Mouse (Mus musculus): ENCODE measurements around the gene Gm6685. TPM values are rescaled to one million over a fixed set of nuclear protein-coding genes. Genes with fewer than 3 reads are reported as not detected.
A peak's percentile ranks its signal among the peaks of the same experiment; 100 is the strongest.
"Not testable (repeated sequence)": the region's sequence is repeated elsewhere in the genome, so short reads cannot be mapped to it uniquely, and the experiment has no call there.

Gm6685 gene
- polyA plus RNA-seq (2015; fragmentation: Nextera tagmentation; extraction: Ambion mirVana): not detected in 2 replicates

GRCm38 (mm10) chr11:28339224-28340150, at the start of gene Gm6685:
Gene Gm6685 (minus strand): TSS chr11:28339867.
- not testable (repeated sequence) for H3K4me3 ChIP-seq; H3K36me3 ChIP-seq; H3K4me2 ChIP-seq (replicated peaks); ATAC-seq (replicated peaks); H3K27ac ChIP-seq (replicated peaks); H3K9ac ChIP-seq (replicated peaks); H3K4me1 ChIP-seq; H3K9me3 ChIP-seq; H3K27me3 ChIP-seq
- WGBS: 95% methylated on average over 45 of the region's 45 CpGs

- Histone ChIP-seq H3K27ac (replicated peaks) (no peak overlapping the region), H3K4me2 (replicated peaks) (no peak overlapping the region), H3K4me3 (no peak overlapping the region), H3K27me3 (no peaks in the 10 kb centered on the region), H3K4me1 (no peaks in the 10 kb centered on the region), H3K9me3 (no peaks in the 10 kb centered on the region), H3K36me3 (no peaks in the 10 kb centered on the region), H3K9ac (replicated peaks) (no peak overlapping the region)
- ATAC-seq (replicated peaks): no peak
Measured at GRCm38 (mm10) chr11:28375891-28376290, 36.2 kb upstream of the Gm6685 start.

DNA sequence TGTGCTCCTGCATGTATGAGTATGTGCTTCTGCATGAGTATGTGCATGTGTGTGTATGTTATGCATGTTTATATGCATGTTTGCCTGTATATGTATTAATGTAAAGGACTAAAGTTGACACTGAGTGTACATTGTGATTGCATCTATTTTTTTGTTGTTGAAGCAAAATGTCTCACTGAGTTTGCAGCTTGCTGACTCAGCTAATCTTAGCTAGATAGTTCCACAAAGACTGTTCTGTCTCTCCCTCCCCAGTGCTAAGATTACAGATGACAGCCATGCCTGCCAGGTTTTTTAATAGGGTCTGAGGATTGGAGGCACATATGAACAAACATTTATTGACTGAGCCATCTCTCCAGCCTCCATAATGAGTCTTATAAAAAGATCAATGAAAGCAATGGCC, 35.0 kb upstream of the Gm6685 start:
- Histone ChIP-seq H3K4me3 (no peak overlapping the region), H3K9me3 (no peaks in the 10 kb centered on the region), H3K27ac (replicated peaks) (no peak overlapping the region), H3K4me1 (no peaks in the 10 kb centered on the region), H3K9ac (replicated peaks) (no peak overlapping the region), H3K36me3 (no peaks in the 10 kb centered on the region), H3K4me2 (replicated peaks) (no peak overlapping the region), H3K27me3 (no peaks in the 10 kb centered on the region)
- ATAC-seq (replicated peaks): no peak

- WGBS: 64% methylated on average over 5 of the region's 5 CpGs
- not testable (repeated sequence) for ATAC-seq (replicated peaks); H3K4me3 ChIP-seq; H3K4me2 ChIP-seq (replicated peaks); H3K4me1 ChIP-seq; H3K27ac ChIP-seq (replicated peaks); H3K9me3 ChIP-seq; H3K9ac ChIP-seq (replicated peaks); H3K27me3 ChIP-seq; H3K36me3 ChIP-seq
Measured at GRCm38 (mm10) chr11:28371381-28371780, 31.7 kb upstream of the Gm6685 start.

DNA sequence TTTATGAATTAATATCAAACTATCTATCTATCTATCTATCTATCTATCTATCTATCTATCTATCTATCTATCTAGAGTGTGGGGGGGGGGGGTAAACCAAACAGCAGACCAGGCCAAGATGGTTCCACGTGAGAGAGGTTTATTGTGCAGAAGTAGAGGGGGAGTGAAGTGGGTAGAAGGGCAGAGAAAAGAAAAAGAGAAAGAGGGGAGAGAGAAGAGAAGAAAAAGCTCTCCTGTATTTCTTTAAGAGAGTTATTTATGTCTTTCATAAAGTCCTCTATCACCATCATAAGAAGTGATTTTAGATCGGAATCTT, 26.2 kb upstream of the Gm6685 start:
- peak overlapping the region; percentile 42; the same call in 1 of the 2 replicates for H3K4me3 ChIP-seq
- peak overlapping the region; percentile 42; the same call in 1 of the 2 replicates for H3K27ac ChIP-seq (replicated peaks)
- no peaks in the 10 kb centered on the region for H3K36me3 ChIP-seq
- H3K4me1 ChIP-seq: peaks cover 9% of the 10 kb centered on the region
- WGBS: 43% methylated on average over 2 of the region's 2 CpGs
- H3K9me3 ChIP-seq: no peaks in the 10 kb centered on the region
- H3K9ac ChIP-seq (replicated peaks): peak overlapping the region; percentile 52; the same call in 1 of the 2 replicates
- peak overlapping the region; percentile 70 for H3K4me2 ChIP-seq (replicated peaks)
- H3K27me3 ChIP-seq: no peaks in the 10 kb centered on the region
- peak; percentile 42 for ATAC-seq (replicated peaks)

DNA sequence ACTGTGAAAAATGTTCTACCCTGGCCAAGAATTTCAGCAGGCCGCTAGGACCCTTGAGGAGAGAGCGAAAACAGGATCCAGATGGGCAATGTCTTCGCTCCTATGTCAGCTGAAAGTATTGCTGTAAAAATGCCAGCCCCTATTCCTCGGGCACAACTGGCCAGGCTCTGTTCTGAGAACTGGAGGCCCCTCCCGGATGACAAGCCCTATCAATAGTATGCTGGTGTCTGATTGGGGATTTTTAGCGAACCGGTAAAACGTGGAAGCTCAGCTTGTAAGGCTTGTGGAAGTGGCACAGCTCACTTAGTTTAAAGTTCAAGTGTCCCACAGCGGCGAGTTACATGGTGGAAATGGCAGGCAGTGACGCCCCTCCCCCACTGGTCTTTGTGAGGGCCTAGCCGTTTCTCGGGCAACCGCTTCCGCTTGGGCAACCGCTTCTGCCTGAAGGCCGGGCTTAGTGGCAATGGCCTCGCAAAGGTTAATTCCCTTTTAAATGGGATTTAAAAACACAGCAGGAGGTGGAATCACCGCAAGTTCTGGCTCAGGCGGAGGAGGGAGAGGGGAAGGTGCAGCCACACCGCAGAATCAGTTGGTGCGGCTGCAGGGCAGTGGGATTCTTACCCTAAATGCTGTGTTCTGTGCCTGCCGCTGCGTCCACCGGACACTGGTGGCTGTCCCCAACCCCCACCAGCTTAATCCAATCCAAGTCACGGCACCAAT, 25.7 kb upstream of the Gm6685 start:
- Histone ChIP-seq H3K4me2 (replicated peaks) (peak overlapping the region; percentile 70), H3K4me1 (peaks cover 9% of the 10 kb centered on the region), H3K4me3 (peak overlapping the region; percentile 42), H3K9ac (replicated peaks) (peak overlapping the region; percentile 52), H3K27me3 (no peaks in the 10 kb centered on the region), H3K36me3 (no peaks in the 10 kb centered on the region), H3K9me3 (no peaks in the 10 kb centered on the region), H3K27ac (replicated peaks) (peak overlapping the region; percentile 42)
- WGBS: 3% methylated on average over 26 of the region's 26 CpGs
- ATAC-seq (replicated peaks): peak; percentile 96

GRCm38 (mm10) chr11:28343465-28343864, 3.8 kb upstream of the Gm6685 start:
- 93% methylated on average over 2 of the region's 2 CpGs for WGBS
- H3K4me2 ChIP-seq (replicated peaks): no peak overlapping the region
- ATAC-seq (replicated peaks): no peak
- no peaks in the 10 kb centered on the region for H3K4me1 ChIP-seq
- H3K9me3 ChIP-seq: no peaks in the 10 kb centered on the region
- H3K9ac ChIP-seq (replicated peaks): no peak overlapping the region
- no peak overlapping the region for H3K27ac ChIP-seq (replicated peaks)
- H3K4me3 ChIP-seq: no peak overlapping the region
- no peaks in the 10 kb centered on the region for H3K36me3 ChIP-seq
- H3K27me3 ChIP-seq: no peaks in the 10 kb centered on the region

DNA sequence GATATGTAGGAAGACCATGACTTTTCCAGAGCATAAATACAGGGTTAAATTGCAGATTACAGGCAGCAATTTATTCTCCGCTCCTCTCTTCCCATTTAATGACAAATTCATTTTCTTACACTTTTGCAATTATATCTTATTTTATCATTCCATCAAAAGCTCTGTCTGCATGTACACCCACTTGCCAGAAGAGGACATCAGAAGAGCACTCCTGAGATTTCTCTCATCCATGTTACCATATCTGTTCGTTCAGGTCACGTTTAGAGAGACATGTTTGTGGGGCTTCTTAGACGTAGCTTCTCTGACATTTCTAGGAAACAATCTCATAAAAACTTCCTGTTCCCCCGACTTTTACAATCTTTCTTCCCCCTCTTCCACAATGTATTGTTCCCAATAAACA, 2.2 kb upstream of the Gm6685 start:
- Histone ChIP-seq H3K27me3 (no peaks in the 10 kb centered on the region), H3K4me2 (replicated peaks) (no peak overlapping the region), H3K9me3 (no peaks in the 10 kb centered on the region), H3K4me1 (no peaks in the 10 kb centered on the region), H3K36me3 (no peaks in the 10 kb centered on the region), H3K27ac (replicated peaks) (no peak overlapping the region), H3K9ac (replicated peaks) (no peak overlapping the region), H3K4me3 (no peak overlapping the region)
- 74% methylated on average over 5 of the region's 5 CpGs for WGBS
- no peak for ATAC-seq (replicated peaks)

GRCm38 (mm10) chr11:28327878-28328277, 11.8 kb downstream of the Gm6685 start:
- Histone ChIP-seq H3K36me3 (no peaks in the 10 kb centered on the region), H3K27me3 (no peaks in the 10 kb centered on the region), H3K4me1 (no peaks in the 10 kb centered on the region), H3K4me2 (replicated peaks) (no peak overlapping the region), H3K9me3 (0 out of 2 replicates have a peak, but pooled peaks cover 4% of the 10 kb centered on the region), H3K9ac (replicated peaks) (no peak overlapping the region), H3K27ac (replicated peaks) (no peak overlapping the region), H3K4me3 (no peak overlapping the region)
- 83% methylated on average over 1 of the region's 1 CpGs for WGBS
- no peak for ATAC-seq (replicated peaks)

GRCm38 (mm10) chr11:28313396-28313795, 26.3 kb downstream of the Gm6685 start:
- Histone ChIP-seq H3K4me2 (replicated peaks) (no peak overlapping the region), H3K36me3 (no peaks in the 10 kb centered on the region), H3K4me1 (no peaks in the 10 kb centered on the region), H3K4me3 (no peak overlapping the region), H3K9me3 (no peaks in the 10 kb centered on the region), H3K9ac (replicated peaks) (no peak overlapping the region), H3K27ac (replicated peaks) (no peak overlapping the region), H3K27me3 (no peaks in the 10 kb centered on the region)
- ATAC-seq (replicated peaks): no peak
- 61% methylated on average over 1 of the region's 1 CpGs for WGBS

DNA sequence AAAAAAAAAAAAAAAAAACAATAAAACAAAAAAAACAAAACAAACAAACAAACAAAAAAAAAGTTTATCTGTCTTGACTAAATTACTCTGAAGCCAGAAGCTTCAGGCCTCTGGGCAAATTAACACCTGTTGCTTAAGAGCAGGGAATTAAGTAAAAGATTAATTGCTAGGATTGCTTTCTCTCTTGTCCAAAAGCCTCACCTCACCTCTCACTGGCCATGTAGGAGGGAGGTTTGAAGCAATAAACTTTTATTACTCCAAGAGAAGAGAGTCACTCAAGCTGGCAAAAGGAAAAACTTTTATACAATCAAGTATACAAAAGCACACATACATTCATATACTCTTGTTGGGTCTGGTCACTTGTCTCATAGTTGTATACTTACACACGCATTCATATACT, 31.9 kb downstream of the Gm6685 start:
- H3K36me3 ChIP-seq: no peaks in the 10 kb centered on the region
- no peaks in the 10 kb centered on the region for H3K27me3 ChIP-seq
- no peak overlapping the region for H3K4me3 ChIP-seq
- no peak overlapping the region for H3K27ac ChIP-seq (replicated peaks)
- no peak for ATAC-seq (replicated peaks)
- H3K9me3 ChIP-seq: no peaks in the 10 kb centered on the region
- H3K4me2 ChIP-seq (replicated peaks): no peak overlapping the region
- no peak overlapping the region for H3K9ac ChIP-seq (replicated peaks)
- WGBS: 95% methylated on average over 1 of the region's 1 CpGs
- H3K4me1 ChIP-seq: no peaks in the 10 kb centered on the region

DNA sequence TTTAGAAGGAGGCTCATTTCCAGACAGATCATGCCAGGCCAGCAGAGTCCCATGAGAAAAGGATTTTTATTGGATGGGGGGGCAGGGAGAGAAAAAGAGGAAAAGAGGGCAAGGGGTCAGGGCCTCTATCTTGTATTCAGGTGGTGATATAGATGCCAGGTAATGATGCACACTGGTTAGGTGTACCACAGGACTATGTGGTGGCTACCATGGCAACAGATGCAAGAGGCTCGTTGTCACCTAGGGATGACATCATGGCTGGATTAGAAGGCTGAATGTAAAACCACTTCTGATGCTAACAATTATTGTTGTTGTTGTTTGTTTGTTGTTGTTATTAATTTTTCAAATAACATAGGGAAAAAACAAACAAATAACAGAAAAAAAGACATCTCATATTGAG, 49.2 kb downstream of the Gm6685 start:
- Histone ChIP-seq H3K4me2 (replicated peaks) (no peak overlapping the region), H3K9me3 (no peaks in the 10 kb centered on the region), H3K9ac (replicated peaks) (no peak overlapping the region), H3K4me3 (no peak overlapping the region), H3K27me3 (no peaks in the 10 kb centered on the region), H3K36me3 (no peaks in the 10 kb centered on the region), H3K4me1 (no peaks in the 10 kb centered on the region), H3K27ac (replicated peaks) (no peak overlapping the region)
- WGBS: 59% methylated on average over 1 of the region's 1 CpGs
- no peak for ATAC-seq (replicated peaks)

All from forebrain, embryonic 15.5 days (tissue).